Mouse (Mus musculus) frontal cortex, postnatal 10 days (tissue): ENCODE results near the gene Gm4985.
"Not testable (repeated sequence)": the region's sequence is repeated elsewhere in the genome, so short reads cannot be mapped to it uniquely, and the experiment has no call there.

Experiments used
- DNase-seq, 2 experiments: peaks; one replicate each; pipeline ENCODE4 v3.0.0; 2022; ENCODE audit warnings: low spot score in 2 of 2, mixed read lengths in 1 of 2

Gene Gm4985

DNA sequence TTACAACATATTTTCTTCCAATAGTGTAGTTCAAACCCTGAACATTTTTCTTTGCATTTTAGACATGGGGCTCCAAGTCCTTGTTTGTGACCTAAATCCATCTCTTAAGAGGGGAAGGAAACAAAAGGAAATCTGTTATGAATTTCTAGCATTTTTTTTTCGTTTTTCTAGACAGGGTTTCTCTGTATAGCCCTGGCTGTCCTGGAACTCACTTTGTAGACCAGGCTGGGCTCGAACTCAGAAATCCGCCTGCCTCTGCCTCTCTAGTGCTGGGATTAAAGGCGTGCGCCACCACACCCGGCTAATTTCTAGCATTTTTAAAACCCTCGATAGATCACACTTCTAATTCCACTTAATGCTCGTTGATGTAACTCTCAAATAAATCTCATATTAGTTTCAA lies at the start of gene Gm4985:
Gene Gm4985, minus strand, starts transcription at position 101 of the 400 bp plus-strand sequence.
- not testable (repeated sequence) for DNase-seq

DNA sequence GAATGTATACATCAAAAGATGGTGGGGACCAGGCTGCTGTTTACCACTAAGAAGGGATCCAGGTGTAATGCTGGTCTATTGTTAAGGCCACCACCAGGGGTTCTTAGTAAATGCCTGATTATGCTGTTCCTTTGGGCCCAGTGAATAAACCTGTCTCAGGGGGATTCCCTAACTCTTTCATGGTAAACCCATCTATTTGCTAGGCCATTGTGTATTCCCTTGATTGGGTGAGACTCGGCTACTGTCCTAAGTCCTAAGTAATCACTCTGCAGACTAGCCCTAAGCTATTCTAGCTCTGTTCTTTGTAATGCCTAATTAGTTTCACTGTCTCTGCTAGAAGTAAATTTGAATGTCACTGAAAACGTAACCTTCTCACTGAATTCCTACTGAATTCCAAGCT lies 4.6 kb downstream of the Gm4985 start:
- no peak for DNase-seq
